Mouse (Mus musculus) urinary bladder, postnatal 14 days (tissue): ENCODE measurements around the gene Lrrc8d.

Source experiments
- DNase-seq: peaks from one replicate; pipeline ENCODE4 v3.0.0; 2021; ENCODE audit warnings: low spot score

Gene Lrrc8d

GRCm38 (mm10) chr5:105817248-105817976 lies 117.6 kb downstream of the Lrrc8d start:
- peak; percentile 50 for DNase-seq

- DNase-seq = no peak
Measured at GRCm38 (mm10) chr5:105818411-105818810, 118.6 kb downstream of the Lrrc8d start.

GRCm38 (mm10) chr5:105821390-105821789 lies 121.6 kb downstream of the Lrrc8d start:
- no peak for DNase-seq

GRCm38 (mm10) chr5:105822521-105823498 lies 123.0 kb downstream of the Lrrc8d start:
- no peak for DNase-seq

- DNase-seq = no peak
Measured at GRCm38 (mm10) chr5:105824282-105824681, 124.5 kb downstream of the Lrrc8d start.

GRCm38 (mm10) chr5:105824827-105825226 lies 125.1 kb downstream of the Lrrc8d start:
- DNase-seq = peak; percentile 15

- no peak for DNase-seq
Measured at GRCm38 (mm10) chr5:105826916-105827510, 127.2 kb downstream of the Lrrc8d start.

GRCm38 (mm10) chr5:105828050-105828449 lies 128.3 kb downstream of the Lrrc8d start:
- no peak for DNase-seq

- DNase-seq = no peak
Measured at GRCm38 (mm10) chr5:105829008-105829586, 129.3 kb downstream of the Lrrc8d start.

GRCm38 (mm10) chr5:105832140-105832539 lies 132.4 kb downstream of the Lrrc8d start:
- DNase-seq = no peak

GRCm38 (mm10) chr5:105833923-105834322 lies 134.2 kb downstream of the Lrrc8d start:
- DNase-seq = no peak

- DNase-seq = peak; percentile 38
Measured at GRCm38 (mm10) chr5:105836006-105836405, 136.2 kb downstream of the Lrrc8d start.

GRCm38 (mm10) chr5:105839740-105840310 lies 140.1 kb downstream of the Lrrc8d start:
- no peak for DNase-seq

- no peak for DNase-seq
Measured at GRCm38 (mm10) chr5:105844044-105844753, 144.4 kb downstream of the Lrrc8d start.

GRCm38 (mm10) chr5:105845041-105845440 lies 145.3 kb downstream of the Lrrc8d start:
- no peak for DNase-seq

- DNase-seq = no peak
Measured at GRCm38 (mm10) chr5:105847726-105848125, 148.0 kb downstream of the Lrrc8d start.

- DNase-seq = no peak
Measured at GRCm38 (mm10) chr5:105849222-105849621, 149.5 kb downstream of the Lrrc8d start.

- DNase-seq = no peak
Measured at GRCm38 (mm10) chr5:105849643-105850042, 149.9 kb downstream of the Lrrc8d start.

- DNase-seq = no peak
Measured at GRCm38 (mm10) chr5:105853271-105853670, 153.5 kb downstream of the Lrrc8d start.

- DNase-seq = no peak
Measured at GRCm38 (mm10) chr5:105857486-105857885, 157.7 kb downstream of the Lrrc8d start.
